Mouse (Mus musculus) fat pad, adult 2 months (tissue): ENCODE measurements around the gene Il4i1.

ENCODE experiments used
- DNase-seq: peaks from one replicate; pipeline ENCODE4 v3.0.0-alpha.2; 2011; ENCODE audit warnings: low read depth, low spot score; ENCODE audit errors: extremely low read depth

Il4i1 gene

GRCm38 (mm10) chr7:44818751-44819235, 2.6 kb downstream of the Il4i1 start:
- DNase-seq, result no peak

DNA sequence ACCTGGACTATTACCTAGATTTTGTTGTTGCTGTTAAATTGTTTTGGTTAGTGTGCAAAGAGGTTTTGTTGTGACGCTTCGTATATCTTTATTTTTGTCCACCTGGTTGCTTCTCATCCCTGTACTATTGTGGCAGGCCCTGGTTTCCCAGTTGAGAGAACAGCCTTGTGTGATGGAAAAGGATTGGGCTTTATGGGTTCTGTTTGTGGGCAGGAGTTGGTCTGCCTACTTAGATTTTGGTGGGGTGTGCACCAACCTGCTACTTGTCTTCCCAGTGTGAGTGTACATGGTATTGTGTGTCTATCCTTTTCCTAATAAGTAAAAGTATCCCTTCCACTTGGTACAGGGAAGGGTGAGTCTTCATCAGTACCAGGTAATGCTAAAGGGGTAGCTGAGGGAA, 3.2 kb downstream of the Il4i1 start:
- no peak for DNase-seq

GRCm38 (mm10) chr7:44819863-44820262, 3.7 kb downstream of the Il4i1 start:
- no peak for DNase-seq

DNA sequence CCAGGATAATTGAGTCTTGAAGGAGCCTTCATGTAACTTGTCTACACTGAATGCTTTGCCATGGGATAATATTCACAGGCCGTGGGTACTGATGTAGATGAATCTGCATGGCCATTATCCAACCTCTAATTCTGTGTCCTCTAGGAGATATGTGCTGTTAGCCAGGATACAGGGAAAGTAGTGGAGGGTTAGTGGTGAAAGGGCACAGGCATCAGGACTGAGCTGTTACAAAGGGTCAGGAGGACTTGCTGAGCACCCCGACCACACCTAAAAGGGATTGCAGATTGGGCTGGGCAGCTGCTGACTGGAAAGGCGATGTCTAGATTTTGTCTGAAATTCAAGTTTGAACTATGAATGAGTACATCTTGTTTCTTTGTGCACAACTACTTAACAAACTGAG, 4.3 kb downstream of the Il4i1 start:
- no peak for DNase-seq

DNA sequence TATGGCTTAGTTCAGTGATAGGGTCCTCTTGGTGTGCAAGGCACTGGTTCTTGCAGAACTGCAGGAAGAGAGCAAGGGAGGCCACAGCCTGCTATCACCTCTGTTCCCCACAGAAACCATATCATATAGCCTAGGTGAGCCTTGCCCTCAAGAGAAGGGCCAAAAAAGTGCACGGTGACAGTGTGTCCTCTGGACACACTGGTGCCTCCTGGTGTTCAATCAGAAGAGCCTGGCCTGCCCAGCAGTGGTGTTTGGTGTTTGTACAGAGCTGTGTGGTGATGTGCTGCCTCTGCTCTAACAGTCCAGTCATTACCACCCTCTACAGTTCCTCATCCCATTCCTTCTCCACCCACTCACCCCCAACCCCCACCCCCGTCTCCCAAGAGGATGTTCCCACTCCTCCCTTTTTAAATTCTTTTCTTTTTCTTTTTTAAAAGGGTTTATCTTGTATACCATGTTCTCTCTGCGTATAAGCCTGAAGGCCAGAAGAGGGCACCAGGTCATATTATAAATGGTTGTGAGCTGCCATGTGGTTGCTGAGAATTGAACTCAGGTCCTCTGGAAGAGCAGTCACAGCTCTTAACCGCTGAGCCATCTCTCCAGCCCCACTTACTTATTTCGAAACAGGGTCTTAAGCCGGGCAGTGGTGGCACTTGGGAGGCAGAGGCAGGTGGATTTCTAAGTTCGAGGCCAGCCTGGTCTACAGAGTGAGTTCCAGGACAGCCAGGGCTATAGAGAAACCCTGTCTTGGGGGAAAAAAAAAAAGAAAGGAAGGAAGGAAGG, 5.7 kb downstream of the Il4i1 start:
- DNase-seq, result no peak

DNA sequence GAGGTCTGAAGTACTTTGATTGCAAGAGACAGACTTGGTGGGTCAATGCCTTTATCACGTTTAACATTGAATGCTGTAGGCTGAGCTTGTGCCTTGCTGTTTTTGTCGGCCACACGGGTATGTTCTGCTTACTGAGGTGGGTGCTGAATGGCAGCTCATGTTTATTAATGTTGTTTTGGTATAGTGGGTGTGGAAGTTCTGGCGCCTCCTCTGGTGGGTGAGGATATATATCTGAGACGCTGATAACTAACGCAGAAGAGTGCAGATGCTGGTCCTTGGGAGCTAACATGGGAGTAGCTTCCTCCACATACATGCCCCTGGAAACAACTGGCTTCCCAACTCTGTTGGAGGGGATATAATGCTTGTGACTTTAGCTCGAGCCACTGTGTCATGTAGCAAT, 7.2 kb downstream of the Il4i1 start:
- DNase-seq, result no peak

DNA sequence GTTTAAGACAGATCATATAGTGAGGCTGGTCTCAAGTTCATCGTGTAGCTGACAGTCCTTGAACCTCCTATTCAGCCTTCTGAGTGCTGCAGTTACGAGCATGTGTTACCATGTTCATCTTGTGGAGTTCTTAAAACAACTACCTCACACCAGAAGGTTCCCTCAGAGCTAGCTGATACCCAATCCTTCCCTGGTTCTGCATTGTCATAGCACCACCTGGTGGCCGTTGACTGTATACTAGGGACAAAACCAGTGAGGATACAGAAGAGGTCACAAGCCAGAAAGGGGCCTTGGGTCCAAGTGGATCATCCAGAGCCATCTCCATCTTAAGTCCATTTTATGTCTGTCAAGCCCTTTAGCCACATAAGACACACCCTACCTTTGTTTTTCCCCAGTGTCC, 8.7 kb downstream of the Il4i1 start:
- DNase-seq, result no peak

DNA sequence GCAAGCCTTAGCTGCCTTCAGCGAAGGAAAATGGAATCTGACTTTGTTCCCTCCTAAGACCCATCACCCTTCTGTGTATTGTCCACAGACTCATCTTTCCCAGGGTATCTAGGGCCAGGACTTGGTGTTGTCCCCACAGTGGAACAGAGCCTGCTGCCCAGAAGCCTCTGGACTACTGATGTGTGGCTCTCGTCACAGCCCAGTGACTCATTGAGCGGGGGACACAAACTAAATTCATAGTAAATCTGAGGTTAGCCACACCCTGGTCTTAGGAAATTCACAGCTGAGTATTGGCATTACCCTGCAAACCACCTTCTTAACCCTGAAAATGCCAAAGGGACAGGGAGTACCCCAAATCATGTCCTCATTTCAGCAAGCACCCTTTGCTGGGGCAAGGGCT, 10.6 kb downstream of the Il4i1 start:
- DNase-seq, result no peak

GRCm38 (mm10) chr7:44828706-44829105, 12.5 kb downstream of the Il4i1 start:
- no peak for DNase-seq

DNA sequence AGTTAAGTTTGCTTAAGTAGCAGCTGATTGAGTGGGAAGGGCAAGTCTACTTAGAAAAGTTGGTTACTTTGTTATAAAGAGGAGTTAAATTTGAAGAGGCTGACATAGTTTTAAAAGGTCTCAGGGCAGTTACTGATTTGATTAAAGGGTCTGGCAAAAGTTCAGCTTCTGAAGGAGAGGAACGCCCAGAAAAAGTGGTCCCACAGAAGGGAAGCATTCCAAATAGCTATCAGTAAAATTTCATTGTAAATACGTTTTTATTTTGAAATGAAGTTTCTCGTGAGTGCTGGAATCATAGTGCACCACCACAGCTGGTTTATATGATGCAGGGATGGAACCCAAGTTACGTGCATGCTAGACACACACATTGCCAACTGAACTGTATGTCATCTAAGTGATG, 16.6 kb downstream of the Il4i1 start:
- DNase-seq, result no peak

DNA sequence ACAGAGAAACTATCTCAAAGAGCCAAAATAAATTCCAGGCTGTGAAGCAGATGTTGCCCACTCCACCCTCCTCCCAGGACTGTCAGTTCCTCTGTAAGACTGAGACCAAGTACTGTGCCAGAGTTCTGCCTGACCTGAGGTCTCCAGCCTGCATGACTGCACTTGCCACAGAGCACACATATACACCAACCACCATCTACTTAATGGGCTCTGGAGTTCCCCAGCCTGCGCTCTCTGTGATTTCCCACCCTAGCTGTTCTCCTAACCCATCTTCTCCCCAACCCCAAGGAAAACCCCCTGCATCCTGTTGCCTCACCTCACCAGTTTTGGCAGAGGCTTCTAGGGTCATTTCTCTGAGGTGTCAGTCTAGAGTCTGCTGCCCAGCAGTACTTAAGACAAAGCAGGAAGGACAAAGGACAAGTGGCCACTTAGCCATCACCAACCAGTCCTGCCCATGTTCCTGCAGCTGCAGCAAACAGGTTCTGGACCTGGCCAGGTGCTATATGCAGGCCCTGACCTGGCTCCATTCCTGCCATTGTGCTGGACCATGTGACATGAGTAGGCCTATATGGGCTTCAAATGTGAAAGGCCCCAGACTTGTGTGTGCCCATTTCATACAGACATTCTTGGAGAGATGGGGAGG, 19.3 kb downstream of the Il4i1 start:
- DNase-seq, result no peak

GRCm38 (mm10) chr7:44836016-44836404, 19.8 kb downstream of the Il4i1 start:
- no peak for DNase-seq

DNA sequence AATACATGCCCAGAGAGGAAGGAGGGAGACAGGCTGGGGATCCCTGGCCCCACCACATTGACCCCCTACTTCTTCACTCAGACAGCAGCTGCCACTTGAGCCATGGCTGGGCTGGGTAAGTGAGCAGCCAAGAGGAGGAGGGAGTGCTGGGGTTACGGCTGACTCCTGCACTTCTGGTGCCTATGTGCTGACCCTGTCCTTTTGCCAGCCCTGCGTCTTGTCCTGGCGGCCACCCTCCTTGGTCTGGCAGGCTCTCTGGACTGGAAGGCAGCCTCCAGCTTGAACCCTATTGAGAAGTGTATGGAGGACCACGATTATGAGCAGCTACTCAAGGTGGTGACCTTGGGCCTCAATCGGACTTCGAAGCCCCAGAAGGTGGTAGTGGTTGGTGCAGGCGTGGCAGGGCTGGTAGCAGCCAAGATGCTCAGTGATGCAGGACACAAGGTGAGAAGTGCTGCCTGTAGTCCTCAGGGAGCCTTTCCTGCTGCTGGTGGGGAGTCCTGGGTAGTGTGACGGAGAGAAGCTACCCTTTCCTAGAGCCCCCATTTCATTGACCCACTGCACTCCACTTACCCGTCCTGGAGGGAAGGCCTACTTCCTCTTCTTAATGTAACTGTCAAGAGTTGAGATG, 20.4 kb downstream of the Il4i1 start:
- no peak for DNase-seq

DNA sequence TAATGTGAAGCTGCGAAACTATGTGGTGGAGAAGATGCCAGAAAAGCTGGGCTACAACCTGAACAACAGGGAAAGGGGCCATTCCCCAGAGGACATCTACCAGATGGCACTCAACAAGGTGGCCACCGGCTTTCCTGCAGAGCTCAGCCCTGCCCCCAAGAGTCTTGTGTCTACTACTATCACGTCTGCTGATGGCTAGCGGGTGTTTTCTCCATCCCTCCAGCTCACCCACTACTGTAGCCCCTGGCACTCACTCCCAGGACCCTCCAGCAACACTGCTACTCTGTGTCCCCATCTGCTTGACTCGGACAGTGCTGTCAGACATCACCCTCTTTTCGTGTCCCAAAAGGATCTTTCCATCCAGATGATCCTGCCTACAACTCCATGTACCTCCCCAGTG, 21.9 kb downstream of the Il4i1 start:
- DNase-seq, result no peak

DNA sequence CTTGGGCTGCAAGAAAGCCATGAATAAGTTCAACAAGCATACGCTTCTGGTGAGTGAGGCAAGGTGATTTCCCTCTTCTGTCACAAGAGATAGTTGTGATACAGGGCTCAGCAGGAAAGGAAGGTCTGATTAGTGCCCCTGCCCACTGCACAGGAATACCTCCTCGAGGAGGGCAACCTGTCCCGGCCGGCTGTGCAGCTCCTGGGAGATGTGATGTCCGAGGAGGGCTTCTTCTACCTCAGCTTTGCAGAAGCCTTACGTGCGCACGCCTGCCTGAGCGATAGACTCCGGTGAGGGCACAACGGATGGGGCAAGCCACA, 22.9 kb downstream of the Il4i1 start:
- no peak for DNase-seq

DNA sequence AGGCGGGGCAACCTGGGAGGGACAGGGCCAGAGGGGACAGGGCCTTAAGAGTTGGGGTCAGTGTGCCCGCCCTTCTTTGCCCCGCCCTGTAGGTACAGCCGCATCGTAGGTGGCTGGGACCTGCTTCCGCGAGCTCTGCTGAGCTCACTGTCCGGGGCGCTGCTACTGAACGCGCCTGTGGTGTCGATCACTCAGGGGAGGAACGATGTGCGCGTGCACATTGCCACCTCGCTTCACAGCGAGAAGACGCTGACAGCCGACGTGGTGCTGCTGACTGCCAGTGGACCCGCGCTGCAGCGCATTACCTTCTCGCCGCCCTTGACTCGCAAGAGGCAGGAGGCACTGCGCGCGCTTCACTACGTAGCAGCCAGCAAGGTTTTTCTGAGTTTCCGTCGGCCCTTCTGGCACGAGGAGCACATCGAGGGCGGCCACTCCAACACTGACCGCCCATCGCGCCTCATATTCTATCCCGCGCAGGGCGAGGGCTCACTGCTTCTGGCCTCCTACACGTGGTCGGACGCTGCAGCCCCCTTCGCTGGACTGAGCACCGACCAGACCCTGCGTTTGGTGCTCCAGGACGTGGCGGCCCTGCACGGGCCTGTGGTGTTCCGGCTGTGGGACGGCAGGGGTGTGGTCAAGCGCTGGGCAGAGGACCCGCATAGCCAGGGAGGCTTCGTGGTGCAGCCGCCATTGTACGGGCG, 23.5 kb downstream of the Il4i1 start:
- DNase-seq, result no peak

GRCm38 (mm10) chr7:44840426-44840825, 24.2 kb downstream of the Il4i1 start:
- DNase-seq, result no peak

DNA sequence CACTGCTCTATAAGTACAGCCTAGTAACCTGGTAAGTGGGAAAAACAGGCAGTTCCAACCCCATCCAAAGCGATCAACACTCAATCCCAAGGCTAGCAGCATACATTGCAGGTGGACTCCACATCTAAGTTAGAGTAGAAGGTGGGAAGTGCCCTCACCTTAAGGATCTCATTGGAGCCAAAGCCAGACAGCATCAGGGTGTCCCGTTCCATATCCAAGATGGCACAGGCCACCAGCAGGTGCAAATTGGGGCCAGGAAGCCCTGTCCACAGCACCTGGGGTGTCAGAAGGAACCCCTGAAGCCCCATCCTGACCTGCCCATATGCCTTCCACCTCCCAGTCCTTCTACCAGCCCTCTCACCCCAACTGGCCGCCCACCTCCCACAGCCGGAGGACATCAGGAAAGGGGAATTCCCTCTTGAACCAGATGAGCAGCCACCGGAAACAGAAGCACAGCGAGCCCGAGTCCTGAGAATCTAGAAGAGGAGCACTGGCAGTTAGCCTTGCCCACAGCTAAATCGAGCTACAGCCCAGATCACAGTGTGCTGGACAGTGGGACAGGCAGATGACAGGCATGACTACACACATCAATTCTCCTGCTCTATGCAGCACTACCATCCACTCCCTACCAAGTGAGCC, 25.8 kb downstream of the Il4i1 start:
- no peak for DNase-seq

DNA sequence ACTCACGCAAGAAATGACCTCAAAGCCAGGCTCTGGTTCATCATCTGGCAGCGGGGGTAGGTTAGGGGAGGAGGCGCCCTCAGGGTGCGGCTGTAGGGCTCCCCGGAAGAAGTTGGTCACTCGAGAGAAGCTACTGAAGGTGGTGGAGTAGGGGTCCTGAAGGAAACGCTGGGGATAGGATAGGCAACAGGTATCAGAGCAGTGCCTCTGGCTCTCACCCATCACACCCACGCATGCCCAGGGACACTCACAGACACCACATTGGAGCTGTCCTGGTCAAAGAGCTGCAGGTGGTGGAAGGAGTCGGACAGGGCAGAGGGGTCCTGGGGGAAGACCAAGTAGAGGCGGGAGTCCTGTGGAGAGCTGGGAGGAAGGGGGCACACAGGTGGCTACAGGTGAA, 28.8 kb downstream of the Il4i1 start:
- no peak for DNase-seq

- DNase-seq, result no peak
Observed at GRCm38 (mm10) chr7:44846804-44847203, 30.6 kb downstream of the Il4i1 start.

DNA sequence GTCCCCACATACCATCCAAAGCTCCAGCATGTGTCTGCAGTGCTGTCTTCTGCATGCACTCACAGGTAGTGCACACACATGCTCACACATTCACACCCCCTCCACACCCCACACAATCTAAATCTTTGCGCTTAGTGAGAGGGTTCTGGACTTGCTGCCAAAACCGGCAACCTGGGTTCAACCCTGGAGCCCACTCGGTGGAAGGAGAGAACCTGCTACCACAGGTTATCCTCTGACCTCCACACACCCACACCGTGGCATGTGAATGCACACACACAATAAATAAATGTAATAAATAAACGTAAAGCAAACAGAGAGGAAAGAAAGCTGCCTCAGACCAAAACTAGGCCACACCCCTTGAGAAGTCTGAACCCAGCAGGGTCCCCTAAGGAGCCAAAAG, 31.6 kb downstream of the Il4i1 start:
- DNase-seq, result no peak
